Mouse (Mus musculus) kidney, embryonic 14.5 days (tissue): ENCODE data around the gene Rfng. TPM values are rescaled to one million over a fixed set of nuclear protein-coding genes. Genes with fewer than 3 reads are reported as not detected.
"Not testable (repeated sequence)": the region's sequence is repeated elsewhere in the genome, so short reads cannot be mapped to it uniquely, and the experiment has no call there.

Source experiments
- ATAC-seq: fragments of 200-750 bp; cut with Nextera tagmentation; 2 replicates; pipeline ENCODE4 v1.8.0; 2017; ENCODE audit warnings: moderate number of reproducible peaks, mild to moderate bottlenecking, moderate TSS enrichment, moderate library complexity; ENCODE audit not compliant: low FRiP score, low TSS enrichment
- H3K27ac ChIP-seq: fragments of 300-500 bp; sonication (generic); 2 replicates; pipeline ENCODE4 v1.5.1; 2014; ENCODE audit warnings: low read depth, mild to moderate bottlenecking, low read length, moderate library complexity, mixed read lengths
- H3K27me3 ChIP-seq: fragments of 300-500 bp; sonication (generic); 2 replicates; pipeline ENCODE4 v1.6.1; 2014; ENCODE audit warnings: mild to moderate bottlenecking, low read length; ENCODE audit not compliant: control insufficient read depth, insufficient read depth
- H3K36me3 ChIP-seq: fragments of 300-500 bp; sonication (generic); 2 replicates; pipeline ENCODE4 v1.6.1; 2014; ENCODE audit warnings: low read length, mixed read lengths; ENCODE audit not compliant: control insufficient read depth, insufficient read depth
- H3K4me1 ChIP-seq: fragments of 300-500 bp; sonication (generic); 2 replicates; pipeline ENCODE4 v1.6.1; 2014; ENCODE audit warnings: low read length, mixed read lengths; ENCODE audit not compliant: control insufficient read depth, insufficient read depth
- H3K4me2 ChIP-seq: fragments of 300-500 bp; sonication (generic); replicated peaks from 2 replicates; pipeline ENCODE4 v1.6.1; 2014; ENCODE audit warnings: low read depth, mild to moderate bottlenecking, low read length
- H3K4me3 ChIP-seq: fragments of 300-500 bp; sonication (generic); 2 replicates; pipeline ENCODE4 v1.5.1; 2014; ENCODE audit warnings: mild to moderate bottlenecking, low read length
- H3K9ac ChIP-seq: fragments of 300-500 bp; sonication (generic); 2 replicates; pipeline ENCODE4 v1.6.1; 2014; ENCODE audit warnings: low read depth, mild to moderate bottlenecking, low read length, moderate library complexity
- H3K9me3 ChIP-seq: fragments of 300-500 bp; sonication (generic); 2 replicates; pipeline ENCODE4 v1.6.1; 2016; ENCODE audit warnings: low read length; ENCODE audit not compliant: control insufficient read depth
- WGBS: fragments of 180-500 bp; shearing (Covaris S2); extraction: QIAGEN DNeasy Blood & Tissue Kit; methylation state at CpG from one replicate; pipeline ENCODE4 v1.1.7; 2014; 5-methylcytosine and 5-hydroxymethylcytosine counted together
- polyA plus RNA-seq: library from polyadenylated mRNA; unstranded; fragments of >200 nt; fragmentation: Nextera tagmentation; extraction: Ambion mirVana; gene quantifications from 2 replicates; pipeline ENCODE4 v1.2.1, GENCODE M21; 2014

Gene Rfng
- polyA plus RNA-seq, 1 experiment from 2014 or later = 26.2 TPM

GRCm38 (mm10) chr11:120799316-120799890 is 15.4 kb upstream of the Rfng start:
- Histone ChIP-seq H3K36me3 (no peaks in the 10 kb centered on the region; the same call in 1 of the 2 replicates), H3K9ac (no peak overlapping the region), H3K4me1 (peaks cover 10% of the 10 kb centered on the region), H3K27me3 (no peaks in the 10 kb centered on the region), H3K9me3 (no peaks in the 10 kb centered on the region), H3K27ac (no peak overlapping the region), H3K4me3 (no peak overlapping the region), H3K4me2 (no peak overlapping the region)
- 69% methylated on average over 6 of the region's 6 CpGs for WGBS
- ATAC-seq = no peak

- H3K4me1 ChIP-seq = peaks cover 10% of the 10 kb centered on the region
- H3K4me3 ChIP-seq = no peak overlapping the region
- WGBS = 92% methylated on average over 3 of the region's 3 CpGs
- H3K27me3 ChIP-seq = no peaks in the 10 kb centered on the region
- H3K36me3 ChIP-seq = peaks cover 11% of the 10 kb centered on the region; the same call in 1 of the 2 replicates
- no peak overlapping the region for H3K9ac ChIP-seq
- ATAC-seq = no peak
- H3K9me3 ChIP-seq = no peaks in the 10 kb centered on the region
- H3K4me2 ChIP-seq = no peak overlapping the region
- H3K27ac ChIP-seq = no peak overlapping the region
Measured at GRCm38 (mm10) chr11:120798244-120798643, 14.2 kb upstream of the Rfng start.

DNA sequence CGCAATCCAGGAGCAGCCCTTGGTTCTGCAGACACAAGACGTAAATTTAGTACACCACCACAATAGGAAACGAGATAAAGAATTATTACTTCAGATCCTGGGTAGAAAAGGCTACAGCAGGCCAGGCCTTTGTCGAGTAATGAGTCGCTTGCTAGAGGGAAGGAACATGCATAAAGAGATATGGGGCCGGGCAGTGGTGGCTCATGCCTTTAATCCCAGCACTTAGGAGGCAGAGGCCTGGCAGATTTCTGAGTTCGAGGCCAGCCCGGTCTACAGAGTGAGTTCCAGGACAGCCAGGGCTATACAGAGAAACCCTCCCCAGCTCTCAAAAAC is 12.6 kb upstream of the Rfng start:
- no peaks in the 10 kb centered on the region for H3K27me3 ChIP-seq
- no peaks in the 10 kb centered on the region for H3K9me3 ChIP-seq
- peak; percentile 11; the same call in 1 of the 2 replicates for ATAC-seq
- H3K4me2 ChIP-seq = peak overlapping the region; percentile 29
- H3K36me3 ChIP-seq = peaks cover 28% of the 10 kb centered on the region
- peaks cover 10% of the 10 kb centered on the region for H3K4me1 ChIP-seq
- WGBS = 33% methylated on average over 8 of the region's 8 CpGs
- H3K27ac ChIP-seq = peak overlapping the region; percentile 81
- H3K9ac ChIP-seq = peak overlapping the region; percentile 90; the same call in 1 of the 2 replicates
- H3K4me3 ChIP-seq = peak overlapping the region; percentile 92

DNA sequence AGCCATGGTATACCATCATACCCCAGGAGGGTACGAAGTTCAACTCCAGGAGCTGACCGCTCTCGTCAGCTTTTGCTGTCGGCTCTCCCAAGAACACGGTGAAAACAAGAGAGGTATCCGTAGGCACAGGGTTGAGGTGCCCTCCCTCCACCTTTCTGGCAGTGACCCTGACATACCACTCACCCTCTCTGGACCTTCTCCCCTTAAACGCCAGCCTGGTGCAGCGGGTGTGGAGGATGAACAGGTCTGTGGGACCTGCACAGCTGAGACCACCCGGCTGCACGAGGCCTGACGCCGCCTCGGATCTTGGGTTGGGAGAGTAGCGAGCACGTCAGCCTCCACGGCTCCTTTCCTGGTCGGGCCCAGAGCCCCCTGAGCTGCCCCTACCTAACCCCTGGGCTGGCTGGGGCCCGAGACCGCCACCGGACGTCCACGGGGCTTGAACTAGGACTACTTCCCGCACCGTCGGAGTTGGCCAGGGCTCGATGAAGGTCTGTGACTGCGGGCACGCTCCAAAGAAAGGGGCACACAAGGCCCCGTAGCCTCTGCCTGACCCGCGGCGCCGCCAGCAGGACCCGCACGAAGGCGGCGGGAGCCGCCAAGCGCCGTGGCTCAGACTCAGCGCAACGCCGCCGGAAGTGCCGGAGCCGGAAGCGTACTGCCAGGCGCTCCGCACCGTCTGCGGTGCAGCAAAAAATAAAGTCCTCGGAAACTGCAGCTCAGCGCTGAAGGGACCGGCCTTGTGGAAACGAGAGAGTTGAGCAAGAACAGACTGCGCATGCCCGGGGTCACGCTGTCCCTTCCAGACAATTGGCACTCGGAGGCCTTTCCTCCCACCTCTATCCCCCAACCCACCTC is 12.0 kb upstream of the Rfng start, which contains the start of gene Dus1l:
TSS of gene Dus1l (minus strand) at position 648 of the 858 bp plus-strand sequence.
- peak within 1 kb of the TSS; percentile 93 for H3K4me2 ChIP-seq
- H3K36me3 ChIP-seq = peaks cover 34% of the 10 kb centered on the region
- H3K4me3 ChIP-seq = peak within 1 kb of the TSS; percentile 92
- peak; percentile 90 for ATAC-seq
- peak within 1 kb of the TSS; percentile 81 for H3K27ac ChIP-seq
- 2% methylated on average over 59 of the region's 59 CpGs for WGBS
- H3K9ac ChIP-seq = peak within 1 kb of the TSS; percentile 90
- H3K27me3 ChIP-seq = no peaks in the 10 kb centered on the region
- H3K4me1 ChIP-seq = peaks cover 10% of the 10 kb centered on the region
- no peaks in the 10 kb centered on the region for H3K9me3 ChIP-seq

- no peak overlapping the region for H3K9ac ChIP-seq
- no peaks in the 10 kb centered on the region for H3K9me3 ChIP-seq
- no peaks in the 10 kb centered on the region for H3K27me3 ChIP-seq
- H3K4me3 ChIP-seq = no peak overlapping the region
- H3K4me1 ChIP-seq = peaks cover 10% of the 10 kb centered on the region
- WGBS = 93% methylated on average over 9 of the region's 9 CpGs
- H3K36me3 ChIP-seq = peaks cover 59% of the 10 kb centered on the region
- no peak overlapping the region for H3K27ac ChIP-seq
- H3K4me2 ChIP-seq = no peak overlapping the region
- no peak for ATAC-seq
Measured at GRCm38 (mm10) chr11:120792652-120793051, 8.6 kb upstream of the Rfng start.

DNA sequence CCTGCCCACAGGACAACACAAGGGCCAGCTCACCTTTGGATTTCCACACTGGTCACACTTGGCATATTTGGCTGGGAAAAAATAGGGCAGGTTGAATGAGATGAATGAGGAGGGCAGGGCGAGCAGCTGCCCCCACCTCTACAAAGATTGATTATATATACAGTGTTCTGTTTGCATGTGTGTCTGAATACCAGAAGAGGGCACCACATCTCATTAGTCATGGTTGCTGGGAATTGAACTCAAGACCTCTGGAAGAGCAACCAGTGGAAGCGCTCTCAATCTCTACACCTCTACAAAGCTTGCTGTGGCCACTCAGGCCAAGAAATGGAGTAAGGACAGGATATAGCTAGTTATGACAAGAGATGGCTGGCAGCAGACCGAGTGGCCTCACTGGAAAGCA is 5.8 kb upstream of the Rfng start:
- Histone ChIP-seq H3K9me3 (no peaks in the 10 kb centered on the region), H3K4me1 (peaks cover 9% of the 10 kb centered on the region), H3K27ac (no peak overlapping the region), H3K27me3 (no peaks in the 10 kb centered on the region), H3K36me3 (peaks cover 80% of the 10 kb centered on the region), H3K9ac (no peak overlapping the region), H3K4me3 (no peak overlapping the region), H3K4me2 (no peak overlapping the region)
- WGBS = 90% methylated on average over 3 of the region's 3 CpGs
- ATAC-seq = no peak

DNA sequence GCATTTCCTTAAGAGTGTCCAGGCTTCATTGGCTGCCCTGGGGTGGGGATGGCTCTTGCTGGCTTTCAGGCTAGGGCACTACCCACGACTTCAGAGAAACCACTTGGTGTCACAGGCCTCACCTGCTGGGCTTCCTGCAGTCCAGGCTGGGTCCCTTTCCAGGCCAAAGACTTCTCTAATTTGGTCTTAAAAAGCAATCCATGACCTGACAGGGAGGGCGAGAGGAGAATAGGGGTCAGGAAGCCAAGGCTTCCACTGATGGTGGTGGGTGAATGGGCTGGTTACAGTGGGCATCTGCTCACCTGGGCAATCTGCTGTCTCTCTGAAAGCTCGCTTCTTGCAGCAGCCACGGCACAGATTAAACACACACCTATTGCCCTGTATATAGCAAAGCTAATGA is 5.3 kb upstream of the Rfng start:
- H3K9ac ChIP-seq = no peak overlapping the region
- H3K9me3 ChIP-seq = no peaks in the 10 kb centered on the region
- WGBS = 89% methylated on average over 4 of the region's 4 CpGs
- no peak for ATAC-seq
- no peak overlapping the region for H3K27ac ChIP-seq
- H3K27me3 ChIP-seq = no peaks in the 10 kb centered on the region
- H3K4me3 ChIP-seq = no peak overlapping the region
- H3K4me1 ChIP-seq = peaks cover 8% of the 10 kb centered on the region
- peaks cover 80% of the 10 kb centered on the region for H3K36me3 ChIP-seq
- H3K4me2 ChIP-seq = no peak overlapping the region

DNA sequence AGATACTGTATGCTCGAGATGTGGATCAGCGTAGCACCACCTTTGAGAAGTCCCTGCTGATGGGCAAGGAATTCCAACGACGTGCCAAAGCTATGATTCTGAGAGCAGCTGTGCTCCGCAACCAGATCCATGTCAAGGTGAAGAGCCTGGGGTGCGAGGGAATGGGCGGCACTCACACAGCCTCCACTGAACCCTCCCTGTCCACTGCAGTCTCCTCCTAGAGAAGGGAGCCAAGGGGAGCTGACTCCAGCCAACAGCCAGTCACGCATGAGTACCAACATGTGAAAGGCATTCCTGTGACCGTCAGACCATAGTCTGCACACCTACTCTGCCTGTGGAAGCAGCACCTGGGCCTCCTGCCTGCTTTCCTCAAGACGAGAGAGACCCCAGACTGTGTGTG is 4.5 kb upstream of the Rfng start:
- peaks cover 10% of the 10 kb centered on the region for H3K4me1 ChIP-seq
- H3K9me3 ChIP-seq, H3K4me3 ChIP-seq, H3K27ac ChIP-seq, H3K9ac ChIP-seq, H3K4me2 ChIP-seq, H3K27me3 ChIP-seq: not testable (repeated sequence)
- 0 out of 2 replicates have a peak, but pooled peaks have one; percentile 16 for ATAC-seq
- H3K36me3 ChIP-seq = peaks cover 71% of the 10 kb centered on the region
- 67% methylated on average over 9 of the region's 10 CpGs for WGBS

DNA sequence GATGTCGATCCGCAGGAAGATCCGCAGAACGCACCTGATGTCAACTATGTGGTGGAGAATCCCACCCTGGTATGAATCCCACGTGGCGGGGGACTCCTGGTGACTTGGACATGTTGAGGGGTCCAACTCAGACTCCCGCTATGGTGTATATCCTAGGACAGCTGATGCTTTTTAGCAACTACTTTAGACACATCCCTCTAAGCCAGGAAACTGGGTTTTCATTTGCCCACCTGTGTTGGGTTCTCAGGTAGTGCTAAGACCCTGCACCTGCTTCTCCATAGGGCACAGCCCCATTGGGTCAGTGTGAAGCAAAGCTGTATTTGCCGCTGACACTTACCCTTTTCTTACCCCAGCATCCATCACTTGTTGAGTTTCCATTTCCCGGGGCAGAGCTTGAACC is 1.1 kb upstream of the Rfng start:
- peaks cover 16% of the 10 kb centered on the region for H3K4me1 ChIP-seq
- H3K9ac ChIP-seq = peak overlapping the region; percentile 90
- no peak for ATAC-seq
- peaks cover 50% of the 10 kb centered on the region for H3K36me3 ChIP-seq
- H3K4me3 ChIP-seq = peak overlapping the region; percentile 97
- H3K4me2 ChIP-seq = peak overlapping the region; percentile 97
- no peaks in the 10 kb centered on the region for H3K27me3 ChIP-seq
- no peak overlapping the region for H3K27ac ChIP-seq
- H3K9me3 ChIP-seq = no peaks in the 10 kb centered on the region
- WGBS = 36% methylated on average over 9 of the region's 9 CpGs
